Mouse (Mus musculus): ENCODE data around the gene Olfr639. TPM values are rescaled to one million over a fixed set of nuclear protein-coding genes. Genes with fewer than 3 reads are reported as not detected.
"Not testable (repeated sequence)": the region's sequence is repeated elsewhere in the genome, so short reads cannot be mapped to it uniquely, and the experiment has no call there.

Gene Olfr639
- total RNA-seq (2022) = under 1 TPM in 2 of 4 experiments, not detected in 2; 0.06 TPM

- no peak for DNase-seq (ENCODE audit: low spot score)
Observed at GRCm38 (mm10) chr7:104017203-104017602, at the start of gene Olfr639. Olfr639 (minus strand) TSS chr7:104017303.

DNA sequence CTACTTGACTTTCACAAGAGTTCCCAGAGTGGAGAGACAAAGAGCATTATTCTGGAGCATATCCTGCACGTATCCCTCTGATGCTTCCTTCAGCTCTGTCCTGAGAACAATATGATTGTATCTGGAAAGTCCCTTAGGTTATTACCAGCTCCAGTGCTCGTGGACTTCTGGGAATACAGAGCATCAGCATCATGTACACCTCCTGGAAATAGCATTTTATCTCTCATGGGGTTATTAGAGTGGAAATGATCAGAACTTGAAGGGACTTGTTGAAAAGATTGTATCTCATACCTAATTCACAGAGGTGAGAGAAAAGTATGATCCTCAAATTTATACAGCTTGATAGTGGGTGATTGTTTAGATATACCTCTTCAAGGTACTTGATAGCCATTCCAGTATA is 44.2 kb upstream of the Olfr639 start, which contains the start of gene 4930516K23Rik:
Gene 4930516K23Rik, minus strand, starts transcription at position 101 of the 400 bp plus-strand sequence.
- no peak for DNase-seq (ENCODE audit: low spot score)

DNA sequence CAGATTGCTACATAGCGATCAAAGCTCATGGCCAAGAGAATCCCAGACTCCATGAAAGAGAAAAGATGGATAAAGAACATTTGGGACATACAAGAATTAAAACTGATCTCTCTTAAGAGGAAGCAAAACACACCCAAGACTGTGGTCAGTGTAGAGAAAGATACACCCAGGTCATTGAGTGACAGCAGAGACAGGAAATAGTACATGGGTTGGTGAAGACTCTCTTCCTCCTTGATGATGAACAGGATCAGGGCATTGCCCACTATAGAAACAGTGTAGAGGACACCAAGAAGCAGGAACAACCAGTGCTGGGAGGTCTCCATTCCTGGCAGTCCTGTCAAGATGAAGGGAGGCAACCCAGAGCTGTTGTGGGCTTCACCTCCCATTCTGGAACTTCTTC is 42.1 kb upstream of the Olfr639 start:
- no peak for DNase-seq (ENCODE audit: low spot score)

DNA sequence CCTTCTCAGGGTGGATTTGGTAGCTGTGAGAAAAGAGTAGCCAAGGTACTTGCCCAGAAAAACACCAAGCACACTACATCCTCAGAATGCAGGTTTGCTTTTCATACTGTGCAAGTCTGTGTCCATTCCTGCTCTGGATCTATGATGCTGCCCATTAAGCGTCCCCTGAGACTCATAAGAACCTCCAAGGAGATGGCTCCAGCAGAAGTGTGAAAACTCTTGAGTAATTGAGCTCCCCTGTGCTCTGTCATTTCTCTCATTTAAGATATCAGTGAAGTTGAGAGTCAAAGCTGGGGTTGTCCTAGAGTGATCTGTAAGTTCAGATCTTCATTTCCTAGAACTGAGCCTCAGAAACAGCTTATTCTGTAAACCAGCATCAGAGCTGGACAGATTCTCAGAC is 35.5 kb upstream of the Olfr639 start, which contains the start of gene Olfr642:
Gene Olfr642, minus strand, starts transcription at position 101 of the 400 bp plus-strand sequence.
- DNase-seq (ENCODE audit: low spot score) = no peak

DNA sequence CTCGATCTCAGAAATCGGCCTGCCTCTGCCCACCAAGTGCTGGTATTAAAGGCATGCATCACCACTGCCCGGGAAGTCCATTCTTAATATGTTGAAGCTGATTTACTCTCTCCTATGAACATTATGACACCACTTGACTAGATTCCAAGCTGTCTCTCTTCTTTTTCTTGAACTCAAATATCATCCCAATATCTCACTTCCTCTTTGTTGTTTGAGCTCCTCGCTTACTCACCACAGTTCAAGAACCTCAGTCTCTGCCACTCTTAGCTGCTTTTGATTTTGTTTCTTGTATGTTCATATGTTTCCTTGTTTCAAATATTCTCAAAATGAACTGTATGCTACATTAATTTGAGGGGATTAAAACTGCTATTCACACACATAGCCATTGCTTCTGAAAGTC is 33.6 kb upstream of the Olfr639 start:
- DNase-seq (ENCODE audit: low spot score) = no peak

GRCm38 (mm10) chr7:104035145-104035544 is 18.0 kb upstream of the Olfr639 start, which contains the start of gene Olfr641:
Olfr641 (plus strand) TSS chr7:104035445.
- DNase-seq (ENCODE audit: low spot score) = no peak

DNA sequence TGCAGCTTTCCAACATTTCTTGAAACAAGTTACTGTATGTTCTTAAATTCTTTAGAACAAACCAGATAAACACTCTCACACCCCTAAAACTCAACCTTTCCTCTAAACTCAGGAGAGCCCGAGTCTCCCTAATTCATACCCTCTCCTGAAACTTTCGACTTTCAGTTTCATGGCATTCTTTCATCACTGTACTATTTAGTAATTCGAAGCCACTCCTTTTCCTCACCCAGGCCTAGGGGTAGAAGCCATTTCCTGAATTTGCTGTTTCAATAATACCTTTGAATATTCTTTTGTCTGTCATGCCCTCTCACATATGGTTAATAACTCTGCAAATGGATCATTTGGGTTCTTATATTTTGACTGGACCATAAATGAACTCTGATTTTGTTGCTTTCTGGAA is 9.9 kb upstream of the Olfr639 start:
- no peak for DNase-seq (ENCODE audit: low spot score)

DNA sequence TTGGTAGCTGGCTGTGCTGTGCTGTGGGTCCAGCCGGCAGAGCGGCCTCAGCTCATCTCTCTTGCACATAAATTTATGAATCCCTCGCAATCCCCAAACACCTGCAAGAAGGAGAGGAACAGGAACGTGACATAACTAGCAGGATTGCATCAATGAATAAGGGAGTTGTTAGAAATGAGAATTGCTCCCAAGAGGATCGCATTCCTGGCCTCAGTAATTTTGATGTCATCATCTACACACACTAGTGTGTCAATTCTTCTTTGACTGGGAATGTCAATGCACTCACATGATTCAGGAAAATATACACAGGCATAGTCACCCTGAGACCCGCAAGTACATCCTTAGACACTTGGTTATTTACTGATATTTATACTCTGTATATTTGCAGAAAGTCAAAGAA is 8.4 kb upstream of the Olfr639 start, which contains the start of gene Olfr640:
Gene Olfr640, minus strand, starts transcription at position 101 of the 400 bp plus-strand sequence.
- no peak for DNase-seq (ENCODE audit: low spot score)

DNA sequence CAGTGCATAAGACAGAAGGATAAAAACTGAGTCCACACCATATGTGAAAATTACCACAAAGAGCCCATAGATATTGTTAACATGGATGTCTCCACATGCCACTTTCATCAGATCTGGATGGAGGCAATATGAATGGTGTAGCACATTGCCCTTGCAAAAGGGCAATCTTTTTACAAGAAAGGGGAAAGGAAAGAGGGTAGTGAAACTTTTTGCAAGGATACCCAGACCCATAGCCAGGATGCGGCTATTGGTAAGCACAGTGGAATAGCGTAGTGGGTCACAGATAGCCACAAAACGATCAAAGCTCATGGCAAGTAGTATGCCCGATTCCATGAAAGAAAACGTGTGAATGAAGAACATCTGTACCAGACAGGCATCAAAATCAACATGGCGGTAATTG is 4.5 kb upstream of the Olfr639 start:
- DNase-seq (ENCODE audit: low spot score) = no peak

- DNase-seq (ENCODE audit: low spot score) = no peak
Observed at GRCm38 (mm10) chr7:104018953-104019352, 1.9 kb upstream of the Olfr639 start.

DNA sequence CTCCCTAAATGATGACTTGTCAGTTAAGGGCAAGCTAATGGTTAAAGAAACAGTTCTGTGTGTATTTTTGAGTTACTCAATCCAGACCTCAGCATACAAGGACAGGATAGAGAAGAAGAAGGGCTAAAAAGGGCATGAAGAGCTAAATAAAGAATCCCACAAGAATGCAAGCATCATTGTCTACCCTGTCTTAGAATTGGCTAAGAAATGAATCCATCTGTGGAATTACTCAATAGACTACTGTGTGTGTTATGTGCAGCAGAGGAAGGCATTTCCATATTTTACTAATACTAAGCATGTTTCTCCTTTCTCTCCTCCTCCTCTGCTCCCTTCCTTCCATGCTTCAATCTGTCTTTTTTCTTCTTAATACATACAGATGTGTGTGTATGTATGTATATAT is 18.0 kb downstream of the Olfr639 start:
- no peak for DNase-seq (ENCODE audit: low spot score)

DNA sequence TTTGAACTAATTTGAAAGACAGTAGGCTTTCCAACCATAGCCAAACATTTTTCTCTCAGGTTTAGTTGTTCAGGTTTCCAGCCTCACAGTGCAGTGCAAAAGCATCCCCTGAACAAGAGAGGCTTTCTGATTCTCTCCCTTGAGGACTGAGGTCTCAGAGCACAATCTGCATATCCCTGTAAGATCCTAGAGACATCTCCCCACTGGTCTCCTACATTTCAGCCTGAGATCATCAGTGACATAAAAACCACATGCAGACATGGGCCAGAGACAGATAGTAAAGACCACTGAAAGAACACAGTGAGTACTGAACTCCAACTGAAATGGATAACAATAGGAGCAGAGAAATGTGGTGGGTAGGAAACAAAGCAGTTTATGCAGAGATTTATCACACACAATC is 18.7 kb downstream of the Olfr639 start, which contains the start of gene Olfr638:
Gene Olfr638, plus strand, starts transcription at position 301 of the 400 bp plus-strand sequence.
- DNase-seq (ENCODE audit: low spot score) = no peak

DNA sequence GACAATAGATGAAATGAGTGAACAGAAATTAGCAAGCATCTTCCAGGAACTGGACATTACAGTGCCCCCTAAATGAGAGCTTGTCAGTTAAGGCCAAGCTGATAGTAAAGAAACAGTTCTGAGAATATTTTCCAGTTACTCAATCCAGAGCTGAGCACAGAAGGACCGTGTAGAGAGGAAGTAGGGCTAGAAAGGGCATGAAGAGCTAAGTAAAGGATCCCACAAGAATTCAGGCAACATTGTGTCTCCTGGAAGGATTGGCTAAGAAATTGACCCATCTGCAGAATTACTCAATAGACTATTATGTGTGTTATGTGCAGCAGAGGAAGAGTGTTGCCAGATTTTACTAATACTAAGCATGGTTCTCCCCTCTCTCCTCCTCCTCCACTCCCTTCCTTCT is 45.3 kb downstream of the Olfr639 start:
- no peak for DNase-seq (ENCODE audit: low spot score)

DNA sequence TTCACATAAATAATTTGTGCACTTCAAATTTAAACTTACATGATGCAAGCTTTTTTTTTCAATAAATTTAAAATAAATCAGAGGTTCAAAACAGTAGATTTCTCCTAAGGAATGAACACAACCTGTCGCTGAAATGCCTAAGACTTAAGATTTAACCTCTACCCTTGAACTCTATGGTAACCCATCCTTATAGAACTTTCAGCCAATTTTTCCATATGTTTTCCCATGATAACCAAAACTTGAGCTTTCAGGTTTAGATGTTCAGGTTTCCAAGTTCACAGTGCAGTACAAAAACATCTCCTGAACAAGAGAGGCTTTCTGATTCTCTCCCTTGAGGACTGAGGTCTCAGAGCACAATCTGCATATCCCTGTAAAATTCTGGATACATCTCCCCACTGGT is 46.3 kb downstream of the Olfr639 start, which contains the start of gene Olfr635:
Gene Olfr635, plus strand, starts transcription at position 301 of the 400 bp plus-strand sequence.
- DNase-seq (ENCODE audit: low spot score) = no peak

GRCm38 (mm10) chr7:103966873-103967272 is 50.2 kb downstream of the Olfr639 start:
- DNase-seq (ENCODE audit: low spot score) = not testable (repeated sequence)

Other genes with a start within 250 kb of the Olfr639 start
- gene Olfr69, start 245.7 kb downstream of the Olfr639 start, total RNA-seq (2022) = not detected
- not detected for gene Olfr68, start 237.6 kb downstream of the Olfr639 start, total RNA-seq (2022)
- gene Olfr67, start 225.5 kb downstream of the Olfr639 start, total RNA-seq (2022) = not detected
- 1,000 to 10,000 TPM in 1 of 4 experiments, 100 to 1,000 TPM in 3; 208 to 1,111 (median 289) TPM for gene Hbb-bt, start 203.3 kb downstream of the Olfr639 start, total RNA-seq (2022)
- over 10,000 TPM in 1 of 4 experiments, 1,000 to 10,000 TPM in 3; 2,003 to 12,142 (median 2,942) TPM for gene Hbb-bs, start 189.2 kb downstream of the Olfr639 start, total RNA-seq (2022)
- not detected for gene Hbb-bh2, start 176.8 kb downstream of the Olfr639 start, total RNA-seq (2022)
- not detected for gene Hbb-bh1, start 174.1 kb downstream of the Olfr639 start, total RNA-seq (2022)
- not detected for gene Hbb-y, start 164.1 kb downstream of the Olfr639 start, total RNA-seq (2022)
- gene Olfr66, start 131.1 kb downstream of the Olfr639 start, total RNA-seq (2022) = not detected
- not detected for gene Olfr64, start 122.8 kb downstream of the Olfr639 start, total RNA-seq (2022)
- not detected for gene Olfr65, start 113.8 kb downstream of the Olfr639 start, total RNA-seq (2022)
- gene Olfr631, start 88.5 kb downstream of the Olfr639 start, total RNA-seq (2022) = not detected
- gene Olfr632, start 83.0 kb downstream of the Olfr639 start, total RNA-seq (2022) = not detected
- gene Olfr633, start 72.9 kb downstream of the Olfr639 start, total RNA-seq (2022) = not detected
- under 1 TPM in 1 of 4 experiments, not detected in 3; 0.03 TPM for gene Olfr635, start 46.2 kb downstream of the Olfr639 start, total RNA-seq (2022)
- gene Olfr638, start 18.6 kb downstream of the Olfr639 start, total RNA-seq (2022) = not detected
- not detected for gene Olfr640, start 8.3 kb upstream of the Olfr639 start, total RNA-seq (2022)
- gene Olfr641, start 18.1 kb upstream of the Olfr639 start, total RNA-seq (2022) = not detected
- gene Olfr642, start 35.4 kb upstream of the Olfr639 start, total RNA-seq (2022) = not detected
- gene 4930516K23Rik, start 44.1 kb upstream of the Olfr639 start, total RNA-seq (2022) = not detected
- not detected for gene Olfr644, start 54.6 kb upstream of the Olfr639 start, total RNA-seq (2022)
- not detected for gene Olfr645, start 68.2 kb upstream of the Olfr639 start, total RNA-seq (2022)
- gene Olfr646, start 87.6 kb upstream of the Olfr639 start, total RNA-seq (2022) = not detected
- gene Ubqln5, start 112.5 kb upstream of the Olfr639 start, total RNA-seq (2022) = not detected
- gene Olfr643, start 120.1 kb upstream of the Olfr639 start, total RNA-seq (2022) = not detected
- gene Ubqln3, start 126.0 kb upstream of the Olfr639 start, total RNA-seq (2022) = not detected
- gene Ubqlnl, start 133.3 kb upstream of the Olfr639 start, total RNA-seq (2022) = not detected
- gene Olfm5, start 147.5 kb upstream of the Olfr639 start, total RNA-seq (2022) = not detected
- gene Olfr648, start 166.1 kb upstream of the Olfr639 start, total RNA-seq (2022) = not detected
- gene Olfr649, start 178.7 kb upstream of the Olfr639 start, total RNA-seq (2022) = not detected
- gene Trim6, start 201.5 kb upstream of the Olfr639 start, total RNA-seq (2022) = under 1 TPM; 0.14 to 0.34 (median 0.18) TPM
- 1 to 10 TPM; 2.9 to 3.6 (median 3.4) TPM for gene Trim34a, start 227.2 kb upstream of the Olfr639 start, total RNA-seq (2022)

All from heart, adult 8-10 months (tissue).